Mouse (Mus musculus): Measurements from ENCODE around the gene Nme8. TPM values are rescaled to one million over a fixed set of nuclear protein-coding genes. Genes with fewer than 3 reads are reported as not detected.

Gene Nme8
- polyA plus RNA-seq, 1 experiment, result not detected

GRCm38 (mm10) chr13:19703806-19704205, 6.2 kb upstream of the Nme8 start:
- H3K4me3 ChIP-seq (ENCODE audit: control insufficient read depth, insufficient read depth, low read length), result no peak overlapping the region
- no peak for TF ChIP-seq CTCF (IDR thresholded peaks at IDR 0.05; ENCODE audit: borderline replicate concordance, control insufficient read depth, extremely low read depth, insufficient read depth, low read length, poor library complexity)
- TF ChIP-seq POLR2A (IDR thresholded peaks at IDR 0.05; ENCODE audit: control insufficient read depth, extremely low read depth, insufficient read depth, low read length, poor library complexity), result no peak
- no peak overlapping the region for H3K27ac ChIP-seq (ENCODE audit: control insufficient read depth, insufficient read depth, low read length)
- no peak for DNase-seq
- no peaks in the 10 kb centered on the region for H3K4me1 ChIP-seq (replicated peaks; ENCODE audit: control insufficient read depth, insufficient read depth, low read length)
- no peaks in the 10 kb centered on the region for H3K36me3 ChIP-seq (ENCODE audit: control insufficient read depth, insufficient read depth, low read length)
- no peaks in the 10 kb centered on the region for H3K27me3 ChIP-seq (ENCODE audit: control insufficient read depth, insufficient read depth, low read length)
- 45% methylated on average over 4 of the region's 4 CpGs for WGBS

- Histone ChIP-seq H3K4me3 (ENCODE audit: control insufficient read depth, insufficient read depth, low read length) (no peak overlapping the region), H3K27me3 (ENCODE audit: control insufficient read depth, insufficient read depth, low read length) (no peaks in the 10 kb centered on the region), H3K27ac (ENCODE audit: control insufficient read depth, insufficient read depth, low read length) (no peak overlapping the region), H3K4me1 (replicated peaks; ENCODE audit: control insufficient read depth, insufficient read depth, low read length) (no peaks in the 10 kb centered on the region), H3K36me3 (ENCODE audit: control insufficient read depth, insufficient read depth, low read length) (no peaks in the 10 kb centered on the region)
- WGBS, result 85% methylated on average over 11 of the region's 11 CpGs
- TF ChIP-seq POLR2A (IDR thresholded peaks at IDR 0.05; ENCODE audit: control insufficient read depth, extremely low read depth, insufficient read depth, low read length, poor library complexity) (no peak), CTCF (IDR thresholded peaks at IDR 0.05; ENCODE audit: borderline replicate concordance, control insufficient read depth, extremely low read depth, insufficient read depth, low read length, poor library complexity) (no peak)
- no peak for DNase-seq
Observed at GRCm38 (mm10) chr13:19701443-19702078, 4.0 kb upstream of the Nme8 start.

GRCm38 (mm10) chr13:19700733-19701442, 3.3 kb upstream of the Nme8 start:
- TF ChIP-seq CTCF (IDR thresholded peaks at IDR 0.05; ENCODE audit: borderline replicate concordance, control insufficient read depth, extremely low read depth, insufficient read depth, low read length, poor library complexity), result no peak
- TF ChIP-seq POLR2A (IDR thresholded peaks at IDR 0.05; ENCODE audit: control insufficient read depth, extremely low read depth, insufficient read depth, low read length, poor library complexity), result no peak
- no peaks in the 10 kb centered on the region for H3K27me3 ChIP-seq (ENCODE audit: control insufficient read depth, insufficient read depth, low read length)
- no peak overlapping the region for H3K4me3 ChIP-seq (ENCODE audit: control insufficient read depth, insufficient read depth, low read length)
- H3K36me3 ChIP-seq (ENCODE audit: control insufficient read depth, insufficient read depth, low read length), result no peaks in the 10 kb centered on the region
- no peak overlapping the region for H3K27ac ChIP-seq (ENCODE audit: control insufficient read depth, insufficient read depth, low read length)
- WGBS, result 90% methylated on average over 4 of the region's 4 CpGs
- no peak for DNase-seq
- H3K4me1 ChIP-seq (replicated peaks; ENCODE audit: control insufficient read depth, insufficient read depth, low read length), result no peaks in the 10 kb centered on the region

- DNase-seq, result no peak
- Histone ChIP-seq H3K27me3 (ENCODE audit: control insufficient read depth, insufficient read depth, low read length) (no peaks in the 10 kb centered on the region), H3K36me3 (ENCODE audit: control insufficient read depth, insufficient read depth, low read length) (no peaks in the 10 kb centered on the region), H3K27ac (ENCODE audit: control insufficient read depth, insufficient read depth, low read length) (no peak overlapping the region), H3K4me1 (replicated peaks; ENCODE audit: control insufficient read depth, insufficient read depth, low read length) (no peaks in the 10 kb centered on the region), H3K4me3 (ENCODE audit: control insufficient read depth, insufficient read depth, low read length) (no peak overlapping the region)
- 41% methylated on average over 12 of the region's 12 CpGs for WGBS
- TF ChIP-seq POLR2A (IDR thresholded peaks at IDR 0.05; ENCODE audit: control insufficient read depth, extremely low read depth, insufficient read depth, low read length, poor library complexity), result no peak
- no peak for TF ChIP-seq CTCF (IDR thresholded peaks at IDR 0.05; ENCODE audit: borderline replicate concordance, control insufficient read depth, extremely low read depth, insufficient read depth, low read length, poor library complexity)
Observed at GRCm38 (mm10) chr13:19698524-19699173, 1.1 kb upstream of the Nme8 start.

GRCm38 (mm10) chr13:19690417-19690816, 7.2 kb downstream of the Nme8 start:
- DNase-seq, result no peak
- TF ChIP-seq POLR2A (IDR thresholded peaks at IDR 0.05; ENCODE audit: control insufficient read depth, extremely low read depth, insufficient read depth, low read length, poor library complexity), result no peak
- no peak for TF ChIP-seq CTCF (IDR thresholded peaks at IDR 0.05; ENCODE audit: borderline replicate concordance, control insufficient read depth, extremely low read depth, insufficient read depth, low read length, poor library complexity)
- H3K27ac ChIP-seq (ENCODE audit: control insufficient read depth, insufficient read depth, low read length), result no peak overlapping the region
- no peaks in the 10 kb centered on the region for H3K36me3 ChIP-seq (ENCODE audit: control insufficient read depth, insufficient read depth, low read length)
- H3K27me3 ChIP-seq (ENCODE audit: control insufficient read depth, insufficient read depth, low read length), result no peaks in the 10 kb centered on the region
- H3K4me3 ChIP-seq (ENCODE audit: control insufficient read depth, insufficient read depth, low read length), result no peak overlapping the region
- 88% methylated on average over 6 of the region's 6 CpGs for WGBS
- H3K4me1 ChIP-seq (replicated peaks; ENCODE audit: control insufficient read depth, insufficient read depth, low read length), result no peaks in the 10 kb centered on the region

GRCm38 (mm10) chr13:19689971-19690370, 7.6 kb downstream of the Nme8 start:
- DNase-seq, result no peak
- Histone ChIP-seq H3K27ac (ENCODE audit: control insufficient read depth, insufficient read depth, low read length) (no peak overlapping the region), H3K36me3 (ENCODE audit: control insufficient read depth, insufficient read depth, low read length) (no peaks in the 10 kb centered on the region), H3K4me1 (replicated peaks; ENCODE audit: control insufficient read depth, insufficient read depth, low read length) (no peaks in the 10 kb centered on the region), H3K4me3 (ENCODE audit: control insufficient read depth, insufficient read depth, low read length) (no peak overlapping the region), H3K27me3 (ENCODE audit: control insufficient read depth, insufficient read depth, low read length) (no peaks in the 10 kb centered on the region)
- 36% methylated on average over 3 of the region's 3 CpGs for WGBS
- TF ChIP-seq CTCF (IDR thresholded peaks at IDR 0.05; ENCODE audit: borderline replicate concordance, control insufficient read depth, extremely low read depth, insufficient read depth, low read length, poor library complexity), result no peak
- no peak for TF ChIP-seq POLR2A (IDR thresholded peaks at IDR 0.05; ENCODE audit: control insufficient read depth, extremely low read depth, insufficient read depth, low read length, poor library complexity)
